Mouse (Mus musculus): Measurements from ENCODE around the gene Olfr535.
"Not testable (repeated sequence)": the region's sequence is repeated elsewhere in the genome, so short reads cannot be mapped to it uniquely, and the experiment has no call there.

The Olfr535 gene

GRCm38 (mm10) chr7:140483916-140484315, at the start of gene Olfr535:
Gene Olfr535, plus strand, starts transcription at chr7:140484216.
- DNase-seq (ENCODE audit: low spot score) = no peak

DNA sequence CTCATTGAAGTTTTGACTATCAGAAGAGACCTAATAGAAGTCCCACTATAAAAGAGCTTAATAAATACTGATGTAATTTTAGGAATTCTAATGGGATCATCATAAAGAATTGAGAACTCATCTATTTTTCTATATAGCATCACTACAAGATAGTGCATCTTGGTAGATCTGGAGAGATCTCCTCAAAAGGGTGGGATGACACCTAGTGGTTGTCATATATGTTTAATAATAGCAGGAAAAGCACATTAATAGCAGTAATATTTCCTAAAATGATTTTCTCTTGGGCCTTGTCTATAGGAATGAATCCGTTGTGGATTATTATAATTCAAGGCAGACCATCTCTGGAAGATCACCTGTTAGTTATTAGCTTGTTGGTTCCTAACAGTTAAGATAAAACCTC, 40.9 kb upstream of the Olfr535 start:
- no peak for DNase-seq (ENCODE audit: low spot score)

DNA sequence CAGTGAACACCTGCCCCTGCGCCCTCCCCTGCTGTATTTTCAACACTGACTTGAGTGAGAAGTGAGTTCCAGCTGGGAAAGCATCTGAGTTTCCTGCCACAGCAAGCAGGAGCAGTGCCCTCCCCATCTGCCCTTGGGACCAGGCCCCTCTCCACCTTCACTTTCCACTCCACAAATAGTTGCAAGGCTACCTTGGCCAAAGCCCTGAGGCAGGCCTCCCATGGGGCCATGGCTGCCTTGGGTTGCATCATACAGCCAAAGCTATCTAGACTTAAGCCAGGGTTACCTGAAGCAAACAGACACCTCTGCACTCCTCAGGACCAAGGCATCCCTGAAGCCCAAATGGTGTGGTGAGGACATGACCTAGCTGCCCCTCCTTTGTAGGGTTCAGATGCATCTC, 20.9 kb upstream of the Olfr535 start, which contains the start of gene Olfr533:
Olfr533 (plus strand) TSS at position 301 of the 400 bp plus-strand sequence.
- not testable (repeated sequence) for DNase-seq (ENCODE audit: low spot score)

DNA sequence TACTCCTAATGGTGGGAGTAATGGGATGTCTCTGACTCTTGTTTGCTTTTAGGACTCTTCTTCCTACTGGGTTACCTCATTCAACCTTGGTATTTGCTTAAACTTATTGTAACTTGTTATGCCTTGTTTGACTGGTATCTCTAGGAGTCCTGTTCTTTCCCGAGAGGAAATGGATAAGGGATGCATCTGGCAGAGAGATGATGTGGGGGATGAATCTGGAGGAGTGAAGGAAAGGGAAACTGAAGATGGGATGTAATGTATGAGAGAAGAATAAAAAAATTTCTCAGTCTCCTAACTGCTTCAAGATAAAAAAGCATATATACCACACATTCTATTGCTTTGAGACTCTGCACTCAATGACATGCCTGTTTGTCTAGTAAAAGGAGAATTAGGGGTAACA, 6.1 kb upstream of the Olfr535 start:
- no peak for DNase-seq (ENCODE audit: low spot score)

DNA sequence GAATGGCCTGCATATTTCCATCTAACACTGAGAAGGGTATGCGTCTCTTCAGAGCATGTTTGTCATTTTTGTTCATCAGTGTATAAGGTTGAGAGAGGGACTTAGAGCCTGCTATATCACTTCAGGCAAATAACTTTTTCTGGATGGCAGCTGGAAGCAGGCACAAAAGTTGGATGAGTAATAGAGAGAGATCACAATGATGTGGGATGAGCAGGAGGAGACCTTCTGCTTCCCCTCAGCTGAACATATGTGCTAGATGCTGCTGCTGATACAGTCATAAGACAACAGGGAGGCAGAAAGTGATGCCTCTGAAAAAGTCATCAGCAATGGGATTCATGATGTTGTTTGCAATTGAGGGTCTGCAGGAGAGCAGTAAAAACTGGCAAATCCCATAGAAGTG, 5.3 kb upstream of the Olfr535 start:
- DNase-seq (ENCODE audit: low spot score) = no peak

GRCm38 (mm10) chr7:140488981-140489380, 5.0 kb downstream of the Olfr535 start:
- DNase-seq (ENCODE audit: low spot score) = no peak

DNA sequence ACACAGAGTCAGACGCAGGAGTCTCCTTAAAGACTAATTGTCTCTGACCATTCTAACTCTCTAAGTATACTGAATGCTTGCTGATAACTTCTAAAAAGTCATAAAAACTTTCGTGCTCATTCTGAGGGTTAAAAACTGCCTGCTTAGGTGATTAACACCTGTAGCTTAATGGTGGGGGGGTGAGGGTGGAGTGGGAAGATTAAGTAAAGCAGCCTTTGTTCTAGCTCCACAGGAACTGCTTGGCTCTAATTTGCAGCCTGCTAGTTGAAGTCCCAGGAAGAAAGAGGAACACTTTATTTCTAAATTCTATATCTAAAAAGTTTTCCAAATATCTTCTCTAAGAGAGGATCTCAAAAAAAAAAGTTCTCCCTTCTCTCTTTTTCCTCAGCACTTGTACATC, 10.2 kb downstream of the Olfr535 start:
- DNase-seq (ENCODE audit: low spot score) = no peak

- no peak for DNase-seq (ENCODE audit: low spot score)
Measured at GRCm38 (mm10) chr7:140494702-140495101, 10.7 kb downstream of the Olfr535 start.

DNA sequence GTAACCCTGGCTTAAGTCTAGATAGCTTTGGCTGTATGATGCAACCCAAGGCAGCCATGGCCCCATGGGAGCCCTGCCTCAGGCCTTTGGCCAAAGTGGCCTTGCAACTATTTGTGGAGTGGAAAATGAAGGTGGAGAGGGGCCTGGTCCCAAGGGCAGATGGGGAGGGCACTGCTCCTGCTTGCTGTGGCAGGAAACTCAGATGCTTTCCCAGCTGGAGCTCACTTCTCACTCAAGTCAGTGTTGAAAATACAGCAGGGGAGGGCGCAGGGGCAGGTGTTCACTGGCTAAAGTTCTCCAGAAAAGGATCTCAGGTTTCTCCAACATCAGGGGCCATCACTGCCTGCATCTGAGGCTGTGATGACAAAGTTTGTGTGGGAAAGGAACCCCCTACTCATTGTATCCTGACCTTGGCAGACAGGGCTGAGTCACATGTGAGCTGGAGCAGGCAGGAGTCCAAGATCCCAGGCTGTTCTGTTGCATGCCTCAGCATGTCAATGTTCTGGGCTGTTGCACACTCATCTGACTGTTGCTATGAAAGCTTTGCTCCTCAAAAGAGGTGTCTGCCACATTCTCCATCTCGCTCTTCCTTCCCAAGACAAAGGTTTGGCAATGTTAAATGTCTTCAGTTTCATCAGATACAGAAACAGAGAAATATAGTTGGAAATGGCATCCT, 23.5 kb downstream of the Olfr535 start, which contains the start of gene Olfr536:
Olfr536 (minus strand) TSS at position 51 of the 676 bp plus-strand sequence.
- DNase-seq (ENCODE audit: low spot score) = not testable (repeated sequence)

GRCm38 (mm10) chr7:140539746-140540145, 55.7 kb downstream of the Olfr535 start:
- no peak for DNase-seq (ENCODE audit: low spot score)
